Mouse (Mus musculus) cerebellum, adult 18-20 months (tissue): ENCODE measurements around the gene Hist1h2ap.
"Not testable (repeated sequence)": the region's sequence is repeated elsewhere in the genome, so short reads cannot be mapped to it uniquely, and the experiment has no call there.

Experiments
- DNase-seq, 2 experiments: peaks; one replicate each; pipeline ENCODE4 v3.0.0; 2021

The Hist1h2ap gene

DNA sequence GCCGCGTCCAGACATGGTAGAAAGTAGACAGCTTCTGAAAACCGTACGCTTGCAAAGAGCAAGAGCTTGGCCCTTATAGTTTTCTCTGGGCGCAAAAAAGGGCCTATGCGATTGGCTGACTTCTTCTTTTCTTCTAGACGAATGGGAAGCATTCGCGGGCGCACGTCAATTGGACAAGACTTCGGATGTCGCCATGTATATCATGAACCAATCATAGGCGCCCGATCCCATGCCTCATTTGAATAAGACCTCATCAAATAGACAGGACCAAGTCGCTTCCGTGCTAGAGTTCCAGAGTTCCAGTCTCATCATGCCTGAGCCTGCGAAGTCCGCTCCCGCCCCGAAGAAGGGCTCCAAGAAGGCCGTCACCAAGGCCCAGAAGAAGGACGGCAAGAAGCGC is at the start of gene Hist1h2ap, which contains the start of gene Hist1h2br:
Hist1h2ap (minus strand) TSS at position 47 of the 400 bp plus-strand sequence.
Hist1h2br (plus strand) TSS at position 283 of the 400 bp plus-strand sequence.
- not testable (repeated sequence) for DNase-seq

GRCm38 (mm10) chr13:21882760-21883405 is 49.6 kb upstream of the Hist1h2ap start:
- DNase-seq: peak in 1 of 2 experiments; percentile 15

GRCm38 (mm10) chr13:21881878-21882669 is 48.8 kb upstream of the Hist1h2ap start:
- peak in 1 of 2 experiments; percentile 5 for DNase-seq

DNA sequence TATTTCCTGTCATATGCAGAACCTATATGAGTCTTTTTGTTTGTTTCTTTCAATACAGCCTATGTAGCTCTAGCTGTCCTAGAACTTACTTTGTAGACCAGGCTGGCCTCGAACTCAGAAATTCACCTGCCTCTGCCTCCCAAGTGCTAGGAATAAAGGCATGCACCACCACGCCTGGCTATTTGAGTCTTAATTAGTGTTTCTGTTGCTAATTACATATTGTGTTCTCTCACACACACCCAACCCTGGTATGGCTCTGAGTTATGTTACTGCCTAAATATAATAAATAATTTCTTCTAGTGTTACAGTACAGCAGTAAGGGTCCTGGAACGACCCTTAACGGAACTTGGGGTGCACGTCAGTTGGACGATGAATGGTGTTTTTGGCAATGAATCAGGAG is 47.4 kb upstream of the Hist1h2ap start:
- no peak for DNase-seq

DNA sequence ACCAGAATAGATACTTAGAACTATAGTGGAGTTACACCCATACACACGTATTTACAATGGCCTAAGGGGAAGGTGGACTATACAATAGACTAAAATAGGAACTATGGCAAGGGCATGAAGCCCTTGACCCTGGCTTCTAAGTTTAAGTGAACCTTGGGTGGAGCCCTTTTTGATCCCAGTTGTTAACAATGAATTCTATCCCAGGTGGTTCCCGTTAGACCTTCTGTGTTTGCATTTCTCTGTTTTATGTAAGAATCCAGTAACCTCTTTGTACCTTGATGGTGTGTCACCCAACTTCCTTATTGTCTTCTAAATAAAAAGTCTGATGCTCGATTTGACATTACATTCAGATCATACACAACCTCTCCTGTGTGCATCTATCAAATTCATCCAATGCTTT is 32.2 kb upstream of the Hist1h2ap start:
- DNase-seq: not testable (repeated sequence)

- no peak for DNase-seq
Measured at GRCm38 (mm10) chr13:21861608-21862007, 28.3 kb upstream of the Hist1h2ap start.

GRCm38 (mm10) chr13:21855698-21856162 is 22.4 kb upstream of the Hist1h2ap start:
- DNase-seq: peak; percentile 66 to 74

DNA sequence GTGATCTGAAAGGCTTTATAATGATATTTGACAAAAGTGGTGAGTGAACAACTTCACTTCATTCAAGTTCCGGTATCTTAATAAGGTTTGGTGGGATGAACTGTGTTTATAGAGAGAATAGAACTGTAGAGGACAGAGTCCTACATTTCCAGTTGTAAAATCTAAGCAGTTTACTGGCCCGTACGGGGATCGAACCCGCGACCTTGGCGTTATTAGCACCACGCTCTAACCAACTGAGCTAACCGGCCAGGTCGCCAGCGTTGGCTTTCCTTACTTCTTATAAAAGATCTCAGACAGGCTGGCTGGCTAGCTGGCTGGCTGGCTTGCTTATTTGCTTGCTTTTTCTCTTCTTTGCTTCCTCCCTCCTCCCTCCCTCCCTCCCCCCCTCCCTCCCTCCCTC is 21.8 kb upstream of the Hist1h2ap start:
- peak; percentile 84 to 90 for DNase-seq

- DNase-seq: no peak
Measured at GRCm38 (mm10) chr13:21852215-21852945, 19.1 kb upstream of the Hist1h2ap start.

- not testable (repeated sequence) for DNase-seq
Measured at GRCm38 (mm10) chr13:21850696-21851095, 17.4 kb upstream of the Hist1h2ap start.

DNA sequence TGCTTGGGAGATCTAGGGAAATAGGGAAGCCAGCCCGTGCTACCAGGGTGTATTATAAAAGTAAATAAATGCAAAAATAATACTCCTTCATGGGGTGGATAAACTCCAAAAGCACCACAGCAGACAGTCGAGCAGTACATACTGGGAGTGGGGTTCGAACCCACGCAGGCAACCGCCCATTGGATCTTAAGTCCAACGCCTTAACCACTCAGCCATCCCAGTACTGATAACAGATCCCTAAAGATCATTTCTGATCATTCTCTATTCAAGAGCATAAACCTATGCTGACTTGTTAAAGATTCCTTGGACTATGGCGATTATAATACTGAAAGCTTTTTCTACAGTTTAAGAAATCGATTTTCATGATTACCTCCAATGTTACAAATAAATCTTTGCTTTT is 14.6 kb upstream of the Hist1h2ap start:
- no peak for DNase-seq

DNA sequence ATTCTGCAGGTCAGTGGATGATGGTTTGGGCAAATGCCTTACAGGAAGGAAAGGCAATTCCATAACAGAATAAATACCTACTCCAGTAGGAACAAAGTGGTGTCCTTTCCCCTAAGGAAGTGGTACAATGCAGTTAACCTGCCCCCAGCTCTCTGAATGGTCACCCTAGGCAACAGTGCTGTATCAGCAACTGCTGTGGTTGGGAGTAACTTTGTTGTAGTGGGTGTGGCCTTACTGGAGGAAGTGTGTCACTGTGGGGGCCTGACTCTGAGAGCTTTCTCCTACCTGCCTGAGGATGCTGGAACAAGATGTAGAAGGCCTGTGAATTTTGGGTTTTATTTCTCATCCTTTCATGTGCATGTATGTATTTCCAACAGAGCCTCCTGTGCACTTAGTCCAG is 13.0 kb upstream of the Hist1h2ap start:
- not testable (repeated sequence) for DNase-seq

- DNase-seq: not testable (repeated sequence)
Measured at GRCm38 (mm10) chr13:21840508-21840907, 7.2 kb upstream of the Hist1h2ap start.

DNA sequence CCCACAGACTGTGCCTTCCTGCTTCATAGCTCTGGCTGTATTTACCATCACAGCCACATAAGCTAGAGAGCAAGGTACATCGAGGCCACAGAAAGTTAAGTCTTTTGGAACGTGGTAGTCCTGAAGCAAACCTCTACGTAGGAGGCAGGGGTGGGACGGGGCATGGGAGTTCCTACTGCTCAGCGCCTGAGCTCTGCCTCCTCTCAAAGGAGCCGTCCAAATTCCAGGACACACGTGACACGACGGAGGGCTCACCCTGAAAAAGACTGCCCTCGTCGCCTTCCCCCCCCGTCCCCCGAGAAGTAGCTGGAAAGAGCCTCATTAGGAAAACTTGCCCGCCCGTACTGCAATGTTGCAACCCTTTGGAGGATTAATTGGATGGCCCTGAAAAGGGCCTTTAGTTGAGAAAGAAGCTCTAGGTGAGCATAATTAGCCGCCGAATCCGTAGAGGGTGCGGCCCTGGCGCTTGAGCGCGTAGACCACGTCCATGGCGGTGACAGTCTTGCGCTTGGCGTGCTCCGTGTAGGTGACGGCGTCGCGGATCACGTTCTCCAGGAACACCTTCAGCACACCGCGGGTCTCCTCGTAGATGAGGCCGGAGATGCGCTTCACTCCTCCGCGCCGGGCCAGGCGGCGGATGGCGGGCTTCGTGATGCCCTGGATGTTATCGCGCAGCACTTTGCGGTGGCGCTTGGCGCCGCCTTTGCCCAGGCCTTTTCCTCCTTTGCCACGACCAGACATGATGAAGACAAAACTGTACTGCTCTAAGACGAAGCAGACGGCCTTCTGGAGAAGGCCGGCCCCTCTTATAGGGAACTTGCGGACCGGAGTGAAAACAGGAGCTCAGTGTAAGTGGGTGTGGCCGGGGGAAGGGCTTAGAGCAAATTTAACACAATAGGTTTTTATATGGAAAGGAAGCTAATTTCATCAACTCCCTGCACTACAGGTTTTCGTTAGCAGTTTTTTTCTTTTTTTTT is 1.6 kb downstream of the Hist1h2ap start, which contains the start of gene Hist1h4n:
Hist1h4n (minus strand) TSS at position 779 of the 977 bp plus-strand sequence.
- DNase-seq: not testable (repeated sequence)

GRCm38 (mm10) chr13:21830344-21830743 is 3.0 kb downstream of the Hist1h2ap start:
- DNase-seq: no peak

GRCm38 (mm10) chr13:21828511-21828910 is 4.8 kb downstream of the Hist1h2ap start:
- no peak for DNase-seq

DNA sequence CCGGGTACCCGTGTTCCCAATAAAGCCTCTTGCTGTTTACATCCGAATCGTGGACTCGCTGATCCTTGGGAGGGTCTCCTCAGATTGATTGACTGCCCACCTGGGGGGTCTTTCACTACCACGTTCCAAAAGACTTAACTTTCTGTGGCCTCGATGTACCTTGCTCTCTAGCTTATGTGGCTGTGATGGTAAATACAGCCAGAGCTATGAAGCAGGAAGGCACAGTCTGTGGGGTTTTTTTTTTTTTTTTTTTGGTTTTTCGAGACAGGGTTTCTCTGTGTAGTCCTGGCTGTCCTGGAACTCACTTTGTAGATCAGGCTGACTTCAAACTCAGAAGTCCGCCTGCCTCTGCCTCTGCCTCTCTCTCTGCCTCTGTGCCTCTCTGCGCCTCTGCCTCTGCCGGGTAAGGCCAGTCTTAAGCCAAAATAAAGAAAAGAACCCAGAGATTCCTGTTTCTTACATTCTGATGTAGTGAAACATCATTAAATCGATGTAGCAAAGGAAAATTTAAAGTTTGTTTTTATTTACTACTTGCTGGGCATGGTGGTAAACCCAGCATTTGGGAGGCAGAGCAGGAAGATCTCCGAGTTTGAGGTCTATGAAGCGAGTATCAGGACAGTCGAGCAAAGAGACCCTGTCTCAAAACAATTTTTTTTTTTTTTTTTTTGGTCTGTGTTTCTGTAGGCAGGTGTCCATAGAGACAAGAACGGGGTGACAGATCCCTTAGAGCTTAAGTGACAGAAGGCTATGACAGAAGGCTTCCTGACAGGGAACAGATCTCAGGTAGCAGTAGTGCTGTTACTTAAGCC is 13.0 kb downstream of the Hist1h2ap start:
- not testable (repeated sequence) for DNase-seq

- DNase-seq: not testable (repeated sequence)
Measured at GRCm38 (mm10) chr13:21812092-21812491, 21.2 kb downstream of the Hist1h2ap start.

GRCm38 (mm10) chr13:21811539-21811938 is 21.8 kb downstream of the Hist1h2ap start, which contains the start of gene Hist1h4m:
Hist1h4m (plus strand) TSS chr13:21811746.
- peak in 1 of 2 experiments; percentile 24 for DNase-seq

DNA sequence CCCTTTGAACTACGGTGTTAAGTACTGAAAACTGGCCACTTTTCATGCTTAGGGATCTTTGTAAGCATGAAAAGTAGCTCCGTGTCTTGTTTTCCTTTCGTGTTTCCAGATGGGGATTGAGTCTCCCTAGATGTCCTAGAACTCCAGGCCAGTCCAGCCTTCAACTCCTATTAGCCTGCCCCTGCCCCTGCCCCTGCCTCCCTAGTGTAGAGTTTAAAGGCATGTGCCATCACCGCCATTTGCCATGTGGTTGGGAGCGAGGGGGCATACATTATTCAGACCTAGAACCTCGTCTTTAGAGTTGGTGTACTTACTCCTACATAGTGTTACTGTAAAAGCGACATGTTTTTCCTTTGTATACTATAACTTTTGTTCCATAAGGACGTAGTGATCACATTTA is 22.2 kb downstream of the Hist1h2ap start:
- DNase-seq: not testable (repeated sequence)

DNA sequence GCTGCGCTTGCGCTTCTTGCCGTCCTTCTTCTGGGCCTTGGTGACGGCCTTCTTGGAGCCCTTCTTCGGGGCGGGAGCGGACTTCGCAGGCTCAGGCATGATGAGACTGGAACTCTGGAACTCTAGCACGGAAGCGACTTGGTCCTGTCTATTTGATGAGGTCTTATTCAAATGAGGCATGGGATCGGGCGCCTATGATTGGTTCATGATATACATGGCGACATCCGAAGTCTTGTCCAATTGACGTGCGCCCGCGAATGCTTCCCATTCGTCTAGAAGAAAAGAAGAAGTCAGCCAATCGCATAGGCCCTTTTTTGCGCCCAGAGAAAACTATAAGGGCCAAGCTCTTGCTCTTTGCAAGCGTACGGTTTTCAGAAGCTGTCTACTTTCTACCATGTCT is 23.2 kb downstream of the Hist1h2ap start, which contains the start of the genes Hist1h2bq and Hist1h2ao:
Hist1h2bq (minus strand) TSS at position 125 of the 400 bp plus-strand sequence.
Hist1h2ao (plus strand) TSS at position 393 of the 400 bp plus-strand sequence.
- DNase-seq: not testable (repeated sequence)
